Comparison of ENCODE assay signal across 1 mouse cellular context in the genomic region with DNA sequence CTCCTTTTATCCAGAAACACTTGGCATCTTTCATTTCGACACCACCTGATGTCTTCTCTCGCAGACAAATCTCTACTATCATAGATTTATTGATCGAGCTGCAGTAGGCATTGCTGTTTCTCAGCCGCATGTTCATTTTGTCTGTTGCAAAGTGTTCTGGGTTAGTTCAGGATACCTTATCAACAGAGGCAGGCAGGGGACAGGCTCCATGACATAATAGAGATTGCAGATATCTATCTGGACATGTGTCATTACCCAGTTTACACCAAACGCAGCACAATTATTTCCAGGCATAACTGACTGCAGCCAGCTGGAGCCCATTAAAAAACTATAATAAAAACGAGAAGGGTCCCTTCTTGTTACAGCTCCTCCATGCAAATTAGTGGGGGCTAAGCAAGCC.
TF ChIP-seq lines count a peak whose summit lies in the region.

No protein-coding gene starts in this region.

TF ChIP-seq in MEL, 35 proteins besides CTCF, POLR2A, EP300 and RAD21 (continued from another document):
- TF ChIP-seq USF2 (IDR thresholded peaks at IDR 0.05; ENCODE audit: borderline replicate concordance in 1 of 2, insufficient read depth in 1 of 2, low read depth in 1 of 2, low read length in 2 of 2) (no peak), POLR2AphosphoS5 (IDR thresholded peaks at IDR 0.05; ENCODE audit: borderline replicate concordance, low read depth, low read length) (no peak), POLR2AphosphoS2 (IDR thresholded peaks at IDR 0.05; ENCODE audit: low read length) (no peak)
TF ChIP-seq in MEL: peak in this region for 13.
